Mouse (Mus musculus): ENCODE data around the gene Agtr1a. TPM values are rescaled to one million over a fixed set of nuclear protein-coding genes. Genes with fewer than 3 reads are reported as not detected.

The Agtr1a gene
- polyA plus RNA-seq, 1 experiment from 2014 or later: 16.9 TPM

GRCm38 (mm10) chr13:30364097-30364625, 27.9 kb downstream of the Agtr1a start:
- Histone ChIP-seq H3K27me3 (no peaks in the 10 kb centered on the region), H3K27ac (no peak overlapping the region), H3K4me2 (no peak overlapping the region), H3K4me1 (replicated peaks) (peaks cover 17% of the 10 kb centered on the region; the same call in 1 of the 2 replicates), H3K4me3 (no peak overlapping the region), H3K9ac (no peak overlapping the region), H3K36me3 (no peaks in the 10 kb centered on the region), H3K9me3 (replicated peaks) (no peaks in the 10 kb centered on the region)
- 80% methylated on average over 11 of the region's 11 CpGs for WGBS
- no peak for ATAC-seq (replicated peaks; ENCODE audit: insufficient number of reproducible peaks, insufficient read depth, low FRiP score, low read depth)

- Histone ChIP-seq H3K4me3 (no peak overlapping the region), H3K4me1 (replicated peaks) (peaks cover 17% of the 10 kb centered on the region; the same call in 1 of the 2 replicates), H3K27me3 (no peaks in the 10 kb centered on the region), H3K9ac (no peak overlapping the region), H3K4me2 (no peak overlapping the region), H3K36me3 (no peaks in the 10 kb centered on the region), H3K27ac (no peak overlapping the region), H3K9me3 (replicated peaks) (no peaks in the 10 kb centered on the region)
- no peak for ATAC-seq (replicated peaks; ENCODE audit: insufficient number of reproducible peaks, insufficient read depth, low FRiP score, low read depth)
- WGBS: 83% methylated on average over 9 of the region's 9 CpGs
These were observed 28.5 kb downstream of the Agtr1a start for GRCm38 (mm10) chr13:30364780-30365179.

GRCm38 (mm10) chr13:30365378-30365777, 29.1 kb downstream of the Agtr1a start:
- no peak overlapping the region for H3K4me2 ChIP-seq
- no peak overlapping the region for H3K27ac ChIP-seq
- H3K9me3 ChIP-seq (replicated peaks): no peaks in the 10 kb centered on the region
- no peak for ATAC-seq (replicated peaks; ENCODE audit: insufficient number of reproducible peaks, insufficient read depth, low FRiP score, low read depth)
- H3K27me3 ChIP-seq: no peaks in the 10 kb centered on the region
- no peaks in the 10 kb centered on the region for H3K36me3 ChIP-seq
- no peak overlapping the region for H3K4me3 ChIP-seq
- H3K9ac ChIP-seq: no peak overlapping the region
- WGBS: 38% methylated on average over 2 of the region's 2 CpGs
- peaks cover 17% of the 10 kb centered on the region; the same call in 1 of the 2 replicates for H3K4me1 ChIP-seq (replicated peaks)

- WGBS: 44% methylated on average over 8 of the region's 8 CpGs
- H3K4me2 ChIP-seq: no peak overlapping the region
These were observed 31.9 kb downstream of the Agtr1a start for GRCm38 (mm10) chr13:30368116-30368515.

GRCm38 (mm10) chr13:30368746-30369145, 32.5 kb downstream of the Agtr1a start:
- Histone ChIP-seq H3K4me2 (no peak overlapping the region), H3K9me3 (replicated peaks) (no peaks in the 10 kb centered on the region), H3K4me1 (replicated peaks) (peaks cover 9% of the 10 kb centered on the region; the same call in 1 of the 2 replicates), H3K9ac (no peak overlapping the region), H3K36me3 (no peaks in the 10 kb centered on the region), H3K27me3 (no peaks in the 10 kb centered on the region), H3K4me3 (no peak overlapping the region), H3K27ac (no peak overlapping the region)
- no peak for ATAC-seq (replicated peaks; ENCODE audit: insufficient number of reproducible peaks, insufficient read depth, low FRiP score, low read depth)
- 53% methylated on average over 2 of the region's 2 CpGs for WGBS

More at GRCm38 (mm10) chr13:30368116-30368515, 31.9 kb downstream of the Agtr1a start:
- Histone ChIP-seq H3K4me1 (replicated peaks) (peaks cover 9% of the 10 kb centered on the region; the same call in 1 of the 2 replicates), H3K36me3 (no peaks in the 10 kb centered on the region), H3K9me3 (replicated peaks) (no peaks in the 10 kb centered on the region), H3K27me3 (no peaks in the 10 kb centered on the region), H3K9ac (no peak overlapping the region), H3K4me3 (no peak overlapping the region), H3K27ac (no peak overlapping the region)
- ATAC-seq (replicated peaks; ENCODE audit: insufficient number of reproducible peaks, insufficient read depth, low FRiP score, low read depth): no peak

GRCm38 (mm10) chr13:30378868-30379267, 42.6 kb downstream of the Agtr1a start:
- ATAC-seq (replicated peaks; ENCODE audit: insufficient number of reproducible peaks, insufficient read depth, low FRiP score, low read depth): no peak
- Histone ChIP-seq H3K36me3 (no peaks in the 10 kb centered on the region), H3K27me3 (no peaks in the 10 kb centered on the region), H3K27ac (no peak overlapping the region), H3K9me3 (replicated peaks) (no peaks in the 10 kb centered on the region), H3K4me2 (no peak overlapping the region), H3K9ac (no peak overlapping the region), H3K4me3 (no peak overlapping the region), H3K4me1 (replicated peaks) (no peaks in the 10 kb centered on the region; the same call in 1 of the 2 replicates)
- WGBS: 86% methylated on average over 5 of the region's 5 CpGs

GRCm38 (mm10) chr13:30385183-30385582, 48.9 kb downstream of the Agtr1a start:
- Histone ChIP-seq H3K4me3 (no peak overlapping the region), H3K4me2 (no peak overlapping the region), H3K27me3 (no peaks in the 10 kb centered on the region), H3K27ac (no peak overlapping the region), H3K36me3 (no peaks in the 10 kb centered on the region), H3K9ac (no peak overlapping the region), H3K9me3 (replicated peaks) (no peaks in the 10 kb centered on the region), H3K4me1 (replicated peaks) (no peaks in the 10 kb centered on the region; the same call in 1 of the 2 replicates)
- WGBS: 83% methylated on average over 6 of the region's 6 CpGs
- ATAC-seq (replicated peaks; ENCODE audit: insufficient number of reproducible peaks, insufficient read depth, low FRiP score, low read depth): no peak

- no peaks in the 10 kb centered on the region for H3K36me3 ChIP-seq
- H3K9ac ChIP-seq: no peak overlapping the region
- no peaks in the 10 kb centered on the region for H3K9me3 ChIP-seq (replicated peaks)
- H3K27me3 ChIP-seq: no peaks in the 10 kb centered on the region
- no peak overlapping the region for H3K4me2 ChIP-seq
- no peak for ATAC-seq (replicated peaks; ENCODE audit: insufficient number of reproducible peaks, insufficient read depth, low FRiP score, low read depth)
- no peaks in the 10 kb centered on the region for H3K4me1 ChIP-seq (replicated peaks)
- H3K27ac ChIP-seq: no peak overlapping the region
- H3K4me3 ChIP-seq: no peak overlapping the region
These were observed 57.9 kb downstream of the Agtr1a start for GRCm38 (mm10) chr13:30394123-30394522.

GRCm38 (mm10) chr13:30396431-30396830, 60.2 kb downstream of the Agtr1a start:
- no peaks in the 10 kb centered on the region for H3K36me3 ChIP-seq
- no peak overlapping the region for H3K4me3 ChIP-seq
- no peak overlapping the region for H3K27ac ChIP-seq
- H3K4me2 ChIP-seq: no peak overlapping the region
- H3K27me3 ChIP-seq: no peaks in the 10 kb centered on the region
- 68% methylated on average over 3 of the region's 3 CpGs for WGBS
- no peak for ATAC-seq (replicated peaks; ENCODE audit: insufficient number of reproducible peaks, insufficient read depth, low FRiP score, low read depth)
- H3K9me3 ChIP-seq (replicated peaks): no peaks in the 10 kb centered on the region
- H3K4me1 ChIP-seq (replicated peaks): no peaks in the 10 kb centered on the region
- no peak overlapping the region for H3K9ac ChIP-seq

GRCm38 (mm10) chr13:30398852-30399251, 62.6 kb downstream of the Agtr1a start:
- Histone ChIP-seq H3K36me3 (no peaks in the 10 kb centered on the region), H3K9ac (no peak overlapping the region), H3K27me3 (no peaks in the 10 kb centered on the region), H3K4me3 (no peak overlapping the region), H3K4me1 (replicated peaks) (no peaks in the 10 kb centered on the region), H3K27ac (no peak overlapping the region), H3K4me2 (no peak overlapping the region), H3K9me3 (replicated peaks) (no peaks in the 10 kb centered on the region)
- ATAC-seq (replicated peaks; ENCODE audit: insufficient number of reproducible peaks, insufficient read depth, low FRiP score, low read depth): no peak
- 84% methylated on average over 3 of the region's 3 CpGs for whole genome bisulfite sequencing

- Histone ChIP-seq H3K36me3 (no peaks in the 10 kb centered on the region), H3K9ac (no peak overlapping the region), H3K4me3 (no peak overlapping the region), H3K4me1 (replicated peaks) (no peaks in the 10 kb centered on the region), H3K27ac (no peak overlapping the region), H3K4me2 (no peak overlapping the region), H3K27me3 (no peaks in the 10 kb centered on the region), H3K9me3 (replicated peaks) (no peaks in the 10 kb centered on the region)
- 68% methylated on average over 8 of the region's 8 CpGs for WGBS
- ATAC-seq (replicated peaks; ENCODE audit: insufficient number of reproducible peaks, insufficient read depth, low FRiP score, low read depth): no peak
These were observed 64.4 kb downstream of the Agtr1a start for GRCm38 (mm10) chr13:30400621-30401020.

- WGBS: 61% methylated on average over 3 of the region's 3 CpGs
- Histone ChIP-seq H3K36me3 (no peaks in the 10 kb centered on the region), H3K9ac (no peak overlapping the region), H3K4me2 (no peak overlapping the region), H3K9me3 (replicated peaks) (no peaks in the 10 kb centered on the region), H3K4me1 (replicated peaks) (no peaks in the 10 kb centered on the region), H3K27ac (no peak overlapping the region), H3K4me3 (no peak overlapping the region), H3K27me3 (no peaks in the 10 kb centered on the region)
- ATAC-seq (replicated peaks; ENCODE audit: insufficient number of reproducible peaks, insufficient read depth, low FRiP score, low read depth): no peak
These were observed 67.6 kb downstream of the Agtr1a start for GRCm38 (mm10) chr13:30403874-30404273.

Measured in heart, embryonic 15.5 days (tissue).